ENCODE assay signal across 25 mouse cellular contexts in genomic region chr7:122056633-122057032, GRCm38 (mm10).
"Had no signal": no experiment of that assay in that cellular context is flagged by ENCODE, and none has a peak within 500 bp of the region (broad histone marks: within the 10 kb centered on the region; RNA-seq: fewer than 3 reads in every experiment).

No protein-coding gene starts in this region.

- H3K9me3 ChIP-seq: heart, embryonic 10.5 days; heart, embryonic 12.5 days; hindbrain, embryonic 12.5 days; limb, embryonic 15.5 days had no signal

- H3K4me1 ChIP-seq: heart, embryonic 10.5 days; hindbrain, embryonic 10.5 days; hindbrain, embryonic 12.5 days; limb, embryonic 13.5 days; limb, embryonic 15.5 days had no signal

- DNase-seq: gastrocnemius, adult 2 months; gastrocnemius, postnatal 10 days; gastrocnemius, postnatal 25 days; heart, adult 18-20 months; heart, postnatal 10 days; heart, postnatal 4 days; kidney, adult 18-20 months; kidney, adult 8-10 months; kidney, postnatal 10 days; kidney, postnatal 25 days; kidney, postnatal 4 days; left cerebral cortex, postnatal 4 days had no signal

- H3K27ac ChIP-seq: gastrocnemius, adult 2 months; heart, embryonic 10.5 days; hindbrain, embryonic 10.5 days; hindbrain, embryonic 12.5 days; hindbrain, embryonic 14.5 days; layer of hippocampus, adult 2 months; left cerebral cortex, adult 2 months; limb, embryonic 13.5 days; limb, embryonic 15.5 days had no signal

- H3K9ac ChIP-seq: heart, embryonic 12.5 days; hindbrain, embryonic 12.5 days; hindbrain, embryonic 14.5 days; limb, embryonic 13.5 days; limb, embryonic 15.5 days had no signal

- H3K4me3 ChIP-seq: gastrocnemius, adult 2 months; heart, embryonic 10.5 days; heart, embryonic 12.5 days; hindbrain, embryonic 10.5 days; hindbrain, embryonic 12.5 days; layer of hippocampus, adult 2 months; left cerebral cortex, adult 2 months; limb, embryonic 13.5 days; limb, embryonic 15.5 days had no signal

- H3K27me3 ChIP-seq: heart, embryonic 12.5 days; hindbrain, embryonic 12.5 days; limb, embryonic 13.5 days; limb, embryonic 15.5 days had no signal

- ATAC-seq: forebrain, embryonic 16.5 days; hindbrain, embryonic 16.5 days; inflammation-experienced regulatory T-cells, adult 6 months; intestine, postnatal 0 days had no signal

- H3K4me2 ChIP-seq: heart, embryonic 12.5 days; hindbrain, embryonic 12.5 days; hindbrain, embryonic 14.5 days; limb, embryonic 13.5 days; limb, embryonic 15.5 days had no signal
